Mouse (Mus musculus) hindbrain, postnatal 0 days (tissue): ENCODE measurements around the gene Fam71d. TPM values are rescaled to one million over a fixed set of nuclear protein-coding genes. Genes with fewer than 3 reads are reported as not detected.

ENCODE experiments used
- ATAC-seq: fragments of 200-750 bp; cut with Nextera tagmentation; 2 replicates; pipeline ENCODE4 v1.8.0; 2017; ENCODE audit warnings: mild to moderate bottlenecking, moderate TSS enrichment, moderate library complexity
- DNase-seq: peaks from one replicate; pipeline ENCODE4 v3.0.0-alpha.2; 2015; ENCODE audit warnings: low spot score
- H3K27ac ChIP-seq: fragments of 300-500 bp; sonication (generic); 2 replicates; pipeline ENCODE4 v1.5.1; 2014; ENCODE audit warnings: mild to moderate bottlenecking
- H3K27me3 ChIP-seq: fragments of 300-500 bp; sonication (generic); 2 replicates; pipeline ENCODE4 v1.6.1; 2014; ENCODE audit warnings: low read length, mixed read lengths; ENCODE audit not compliant: insufficient read depth
- H3K36me3 ChIP-seq: fragments of 300-500 bp; sonication (generic); 2 replicates; pipeline ENCODE4 v1.6.1; 2014; ENCODE audit warnings: low read length, mixed read lengths; ENCODE audit not compliant: insufficient read depth
- H3K4me1 ChIP-seq: fragments of 300-500 bp; sonication (generic); 2 replicates; pipeline ENCODE4 v1.6.1; 2014; ENCODE audit warnings: antibody characterized with exemption, low read length, mixed read lengths; ENCODE audit not compliant: insufficient read depth
- H3K4me2 ChIP-seq: fragments of 300-500 bp; sonication (generic); 2 replicates; pipeline ENCODE4 v1.6.1; 2014; ENCODE audit warnings: low read depth, mild to moderate bottlenecking, low read length, moderate library complexity, mixed read lengths
- H3K4me3 ChIP-seq: fragments of 300-500 bp; sonication (generic); 2 replicates; pipeline ENCODE4 v1.5.1; 2014; ENCODE audit warnings: low read length
- H3K9ac ChIP-seq: fragments of 300-500 bp; sonication (generic); replicated peaks from 2 replicates; pipeline ENCODE4 v1.6.1; 2014; ENCODE audit warnings: mild to moderate bottlenecking, low read length, moderate library complexity, mixed read lengths
- H3K9me3 ChIP-seq: fragments of 300-500 bp; sonication (generic); 2 replicates; pipeline ENCODE4 v1.6.1; 2016; ENCODE audit warnings: low read length, mixed read lengths
- CTCF ChIP-seq: IDR thresholded peaks from 2 replicates; pipeline ENCODE4 v1.5.1; 2016; ENCODE audit warnings: antibody characterized with exemption, control low read depth, low read depth
- WGBS: fragments of 180-500 bp; shearing (Covaris S2); extraction: QIAGEN DNeasy Blood & Tissue Kit; methylation state at CpG from one replicate; pipeline ENCODE4 v1.1.7; 2014; 5-methylcytosine and 5-hydroxymethylcytosine counted together
- polyA plus RNA-seq: library from polyadenylated mRNA; unstranded; fragments of >200 nt; fragmentation: Nextera tagmentation; extraction: Ambion mirVana; gene quantifications from 2 replicates; pipeline ENCODE4 v1.2.1, GENCODE M21; 2015
- total RNA-seq: library from RNA; depleted of rRNA; stranded (reverse); fragments of >200 nt; gene quantifications from 2 replicates; pipeline ENCODE4 v1.2.3, GENCODE M21; 2014; rRNA removed

Fam71d gene
- total RNA-seq, result not detected in 2 replicates
- 0.23 TPM in 1 of 2 replicates, not detected in the other for polyA plus RNA-seq

DNA sequence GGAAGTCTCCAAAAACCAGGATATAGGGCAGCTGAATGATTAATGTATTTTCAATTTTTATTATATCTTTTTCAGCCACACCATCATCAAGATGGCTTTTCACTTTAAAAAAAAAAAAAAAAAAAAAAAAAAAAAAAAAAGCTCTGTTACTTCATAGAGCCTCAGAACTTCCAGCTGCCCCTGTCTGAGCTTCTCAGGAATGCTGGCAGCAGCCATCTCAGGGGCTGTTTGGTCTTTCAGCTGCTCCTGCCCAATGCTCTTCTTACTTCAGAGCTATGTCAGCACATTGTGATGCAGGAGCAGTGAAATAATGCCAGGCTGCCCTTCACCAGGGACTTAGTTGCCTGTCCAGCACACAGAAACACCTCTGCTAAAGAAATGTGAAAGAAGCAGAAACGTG is at the start of gene Fam71d:
Gene Fam71d, plus strand, starts transcription at position 211 of the 400 bp plus-strand sequence.
- Histone ChIP-seq H3K4me3 (no peak within 1 kb of the TSS), H3K4me2 (no peak within 1 kb of the TSS), H3K36me3 (no peaks in the 10 kb centered on the region), H3K9me3 (no peaks in the 10 kb centered on the region), H3K27ac (no peak within 1 kb of the TSS), H3K4me1 (no peaks in the 10 kb centered on the region), H3K27me3 (no peaks in the 10 kb centered on the region), H3K9ac (no peak within 1 kb of the TSS)
- ATAC-seq (no peak), DNase-seq (no peak)
- WGBS, result 68% methylated on average over 1 of the region's 1 CpGs
- TF ChIP-seq CTCF, result no peak

- ATAC-seq, result no peak
- Histone ChIP-seq H3K9me3 (no peaks in the 10 kb centered on the region), H3K27me3 (no peaks in the 10 kb centered on the region), H3K9ac (no peak overlapping the region), H3K4me2 (no peak overlapping the region), H3K27ac (no peak overlapping the region), H3K4me3 (no peak overlapping the region), H3K4me1 (no peaks in the 10 kb centered on the region), H3K36me3 (no peaks in the 10 kb centered on the region)
- 54% methylated on average over 2 of the region's 2 CpGs for WGBS
- no peak for TF ChIP-seq CTCF
- DNase-seq, result peak; percentile 47
Observed at GRCm38 (mm10) chr12:78643691-78644090, 47.6 kb upstream of the Fam71d start.

GRCm38 (mm10) chr12:78645282-78645681 is 46.1 kb upstream of the Fam71d start:
- Histone ChIP-seq H3K9ac (no peak overlapping the region), H3K27ac (no peak overlapping the region), H3K27me3 (no peaks in the 10 kb centered on the region), H3K36me3 (no peaks in the 10 kb centered on the region), H3K4me2 (no peak overlapping the region), H3K9me3 (no peaks in the 10 kb centered on the region), H3K4me3 (no peak overlapping the region), H3K4me1 (no peaks in the 10 kb centered on the region)
- no peak for TF ChIP-seq CTCF
- DNase-seq, result no peak
- WGBS, result 98% methylated on average over 1 of the region's 1 CpGs
- ATAC-seq, result no peak

DNA sequence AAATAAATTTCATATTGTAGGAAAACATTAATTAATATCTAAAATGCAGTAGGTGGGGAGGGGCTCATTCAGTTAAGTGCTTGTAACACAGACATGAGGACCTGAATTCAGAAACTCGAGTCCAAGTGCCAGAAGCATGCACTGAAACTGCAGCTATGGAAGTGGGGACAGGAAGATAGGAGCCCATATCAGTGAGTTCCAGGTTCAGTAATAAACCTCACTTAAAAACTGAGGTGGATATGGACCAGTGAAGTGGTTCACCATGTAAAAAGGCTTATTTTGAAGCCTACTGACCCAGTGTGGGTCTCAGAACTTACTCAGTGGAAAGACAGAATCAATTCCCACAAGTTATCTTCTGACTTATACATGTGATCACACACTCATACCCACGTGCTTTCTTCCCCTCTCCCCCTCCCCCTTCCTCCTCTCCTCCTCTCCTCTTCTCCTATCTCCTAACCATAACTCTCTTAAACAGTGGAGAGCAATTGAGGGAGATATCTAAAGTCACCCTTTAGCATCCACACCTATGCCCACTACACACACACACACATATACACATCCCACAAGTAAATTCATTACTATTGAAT is 31.5 kb upstream of the Fam71d start:
- Histone ChIP-seq H3K4me2 (no peak overlapping the region), H3K36me3 (no peaks in the 10 kb centered on the region), H3K9ac (no peak overlapping the region), H3K9me3 (no peaks in the 10 kb centered on the region), H3K4me1 (no peaks in the 10 kb centered on the region), H3K27me3 (no peaks in the 10 kb centered on the region), H3K27ac (no peak overlapping the region), H3K4me3 (no peak overlapping the region)
- no peak for DNase-seq
- no peak for ATAC-seq
- no peak for TF ChIP-seq CTCF
- 69% methylated on average over 2 of the region's 2 CpGs for WGBS

GRCm38 (mm10) chr12:78678101-78678806 is 13.1 kb upstream of the Fam71d start:
- H3K4me1 ChIP-seq, result no peaks in the 10 kb centered on the region
- H3K27ac ChIP-seq, result no peak overlapping the region
- DNase-seq (no peak), ATAC-seq (no peak)
- 86% methylated on average over 5 of the region's 5 CpGs for WGBS
- TF ChIP-seq CTCF, result no peak
- no peaks in the 10 kb centered on the region for H3K27me3 ChIP-seq
- H3K4me3 ChIP-seq, result no peak overlapping the region
- H3K9me3 ChIP-seq, result no peaks in the 10 kb centered on the region
- H3K36me3 ChIP-seq, result no peaks in the 10 kb centered on the region
- no peak overlapping the region for H3K4me2 ChIP-seq
- no peak overlapping the region for H3K9ac ChIP-seq

GRCm38 (mm10) chr12:78678807-78679189 is 12.5 kb upstream of the Fam71d start:
- no peak for DNase-seq
- no peak overlapping the region for H3K4me3 ChIP-seq
- H3K27me3 ChIP-seq, result no peaks in the 10 kb centered on the region
- WGBS, result 92% methylated on average over 2 of the region's 2 CpGs
- no peaks in the 10 kb centered on the region for H3K4me1 ChIP-seq
- H3K4me2 ChIP-seq, result no peak overlapping the region
- H3K9me3 ChIP-seq, result no peaks in the 10 kb centered on the region
- H3K36me3 ChIP-seq, result no peaks in the 10 kb centered on the region
- no peak for TF ChIP-seq CTCF
- no peak overlapping the region for H3K9ac ChIP-seq
- no peak for ATAC-seq
- H3K27ac ChIP-seq, result no peak overlapping the region

DNA sequence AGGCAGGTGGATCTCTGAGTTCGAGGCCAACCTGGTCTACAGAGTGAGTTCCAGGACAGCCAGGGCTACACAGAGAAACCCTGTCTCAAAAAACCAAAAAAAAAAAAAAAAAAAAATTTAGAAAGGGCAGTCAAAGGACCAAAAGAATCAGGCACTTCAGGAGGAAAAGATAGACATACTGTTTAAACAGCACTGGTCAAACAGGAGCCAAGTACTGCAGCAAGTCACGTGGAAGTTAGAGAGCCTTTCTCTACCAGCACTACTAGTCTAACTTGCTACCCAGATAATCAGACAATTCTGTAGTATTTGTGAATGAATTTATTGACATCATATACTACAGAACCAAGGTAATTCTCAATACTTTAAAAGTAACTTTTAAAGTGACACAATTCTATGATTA is 10.3 kb upstream of the Fam71d start:
- Histone ChIP-seq H3K27me3 (no peaks in the 10 kb centered on the region), H3K4me1 (no peaks in the 10 kb centered on the region), H3K9ac (no peak overlapping the region), H3K4me2 (no peak overlapping the region), H3K36me3 (no peaks in the 10 kb centered on the region; the same call in 1 of the 2 replicates), H3K9me3 (no peaks in the 10 kb centered on the region), H3K4me3 (no peak overlapping the region), H3K27ac (no peak overlapping the region)
- TF ChIP-seq CTCF, result no peak
- no peak for ATAC-seq
- WGBS, result 92% methylated on average over 2 of the region's 2 CpGs
- no peak for DNase-seq
